Mouse (Mus musculus): ENCODE results near the gene Rsf1. TPM values are rescaled to one million over a fixed set of nuclear protein-coding genes. Genes with fewer than 3 reads are reported as not detected.
A peak's percentile ranks its signal among the peaks of the same experiment; 100 is the strongest.

Rsf1 gene
- polyA plus RNA-seq, 1 experiment from 2014 or later: 8.1 TPM

- H3K36me3 ChIP-seq: peaks cover 1% of the 10 kb centered on the region
- H3K4me3 ChIP-seq: no peak overlapping the region
- H3K4me1 ChIP-seq: no peaks in the 10 kb centered on the region
- H3K9ac ChIP-seq: no peak overlapping the region
- 70% methylated on average over 3 of the region's 3 CpGs for WGBS (ENCODE audit: insufficient replicate concordance)
- H3K4me2 ChIP-seq: no peak overlapping the region
- H3K27ac ChIP-seq: no peak overlapping the region
- H3K9me3 ChIP-seq (replicated peaks): no peaks in the 10 kb centered on the region
- H3K27me3 ChIP-seq (replicated peaks): no peaks in the 10 kb centered on the region
- ATAC-seq: no peak
Measured at GRCm38 (mm10) chr7:97645060-97645459, 65.4 kb downstream of the Rsf1 start.

- peaks cover 6% of the 10 kb centered on the region; the same call in 1 of the 2 replicates for H3K36me3 ChIP-seq
- ATAC-seq: no peak
- 74% methylated on average over 5 of the region's 5 CpGs for WGBS (ENCODE audit: insufficient replicate concordance)
- no peaks in the 10 kb centered on the region for H3K9me3 ChIP-seq (replicated peaks)
- H3K27me3 ChIP-seq (replicated peaks): no peaks in the 10 kb centered on the region
- H3K9ac ChIP-seq: no peak overlapping the region
- no peak overlapping the region for H3K4me3 ChIP-seq
- no peak overlapping the region for H3K4me2 ChIP-seq
- no peak overlapping the region for H3K27ac ChIP-seq
- no peaks in the 10 kb centered on the region for H3K4me1 ChIP-seq
Measured at GRCm38 (mm10) chr7:97647656-97648055, 68.0 kb downstream of the Rsf1 start.

- H3K27me3 ChIP-seq (replicated peaks): no peaks in the 10 kb centered on the region
- 79% methylated on average over 4 of the region's 4 CpGs for WGBS (ENCODE audit: insufficient replicate concordance)
- H3K9ac ChIP-seq: no peak overlapping the region
- ATAC-seq: no peak
- no peaks in the 10 kb centered on the region for H3K9me3 ChIP-seq (replicated peaks)
- no peak overlapping the region for H3K4me2 ChIP-seq
- H3K36me3 ChIP-seq: peaks cover 27% of the 10 kb centered on the region
- no peaks in the 10 kb centered on the region for H3K4me1 ChIP-seq
- no peak overlapping the region for H3K27ac ChIP-seq
- no peak overlapping the region for H3K4me3 ChIP-seq
Measured at GRCm38 (mm10) chr7:97650729-97651128, 71.0 kb downstream of the Rsf1 start.

GRCm38 (mm10) chr7:97656144-97656543 is 76.5 kb downstream of the Rsf1 start:
- Histone ChIP-seq H3K36me3 (peaks cover 38% of the 10 kb centered on the region), H3K4me2 (no peak overlapping the region), H3K9ac (no peak overlapping the region), H3K4me3 (no peak overlapping the region), H3K27ac (no peak overlapping the region), H3K9me3 (replicated peaks) (no peaks in the 10 kb centered on the region), H3K27me3 (replicated peaks) (no peaks in the 10 kb centered on the region), H3K4me1 (peaks cover 5% of the 10 kb centered on the region)
- WGBS (ENCODE audit: insufficient replicate concordance): 76% methylated on average over 6 of the region's 6 CpGs
- no peak for ATAC-seq

- Histone ChIP-seq H3K27me3 (replicated peaks) (no peaks in the 10 kb centered on the region), H3K9me3 (replicated peaks) (no peaks in the 10 kb centered on the region), H3K4me2 (peak overlapping the region; percentile 28), H3K4me1 (peaks cover 17% of the 10 kb centered on the region), H3K27ac (peak overlapping the region; percentile 54; the same call in 1 of the 2 replicates), H3K36me3 (peaks cover 51% of the 10 kb centered on the region), H3K4me3 (no peak overlapping the region), H3K9ac (no peak overlapping the region)
- WGBS (ENCODE audit: insufficient replicate concordance): 68% methylated on average over 4 of the region's 4 CpGs
- ATAC-seq: peak; percentile 65
Measured at GRCm38 (mm10) chr7:97661634-97662033, 81.9 kb downstream of the Rsf1 start.

GRCm38 (mm10) chr7:97679239-97679638 is 99.5 kb downstream of the Rsf1 start:
- no peaks in the 10 kb centered on the region for H3K27me3 ChIP-seq (replicated peaks)
- no peak overlapping the region for H3K4me2 ChIP-seq
- no peaks in the 10 kb centered on the region for H3K4me1 ChIP-seq
- no peak overlapping the region for H3K9ac ChIP-seq
- 28% methylated on average over 1 of the region's 1 CpGs for WGBS (ENCODE audit: insufficient replicate concordance)
- no peak overlapping the region for H3K4me3 ChIP-seq
- no peak for ATAC-seq
- H3K36me3 ChIP-seq: peaks cover 62% of the 10 kb centered on the region
- no peak overlapping the region for H3K27ac ChIP-seq
- H3K9me3 ChIP-seq (replicated peaks): no peaks in the 10 kb centered on the region

- Histone ChIP-seq H3K27ac (no peak overlapping the region), H3K4me1 (no peaks in the 10 kb centered on the region), H3K4me3 (no peak overlapping the region), H3K27me3 (replicated peaks) (no peaks in the 10 kb centered on the region), H3K36me3 (peaks cover 44% of the 10 kb centered on the region), H3K9ac (no peak overlapping the region), H3K4me2 (no peak overlapping the region), H3K9me3 (replicated peaks) (no peaks in the 10 kb centered on the region)
- no peak for ATAC-seq
- 71% methylated on average over 2 of the region's 2 CpGs for WGBS (ENCODE audit: insufficient replicate concordance)
Measured at GRCm38 (mm10) chr7:97687831-97688230, 108.1 kb downstream of the Rsf1 start.

- H3K27ac ChIP-seq: no peak overlapping the region
Measured at GRCm38 (mm10) chr7:97695441-97695840, 115.8 kb downstream of the Rsf1 start.

GRCm38 (mm10) chr7:97696133-97696505 is 116.4 kb downstream of the Rsf1 start:
- H3K27ac ChIP-seq: peak overlapping the region; percentile 73; the same call in 1 of the 2 replicates
- H3K27me3 ChIP-seq (replicated peaks): no peaks in the 10 kb centered on the region
- peaks cover 19% of the 10 kb centered on the region for H3K36me3 ChIP-seq
- peak overlapping the region; percentile 90 for H3K9ac ChIP-seq
- ATAC-seq: peak; percentile 40
- H3K9me3 ChIP-seq (replicated peaks): no peaks in the 10 kb centered on the region
- H3K4me2 ChIP-seq: peak overlapping the region; percentile 77
- H3K4me3 ChIP-seq: peak overlapping the region; percentile 96
- H3K4me1 ChIP-seq: peaks cover 39% of the 10 kb centered on the region
- WGBS (ENCODE audit: insufficient replicate concordance): 32% methylated on average over 19 of the region's 19 CpGs

More at GRCm38 (mm10) chr7:97695441-97695840, 115.8 kb downstream of the Rsf1 start:
- Histone ChIP-seq H3K36me3 (peaks cover 19% of the 10 kb centered on the region), H3K9me3 (replicated peaks) (no peaks in the 10 kb centered on the region), H3K4me1 (peaks cover 39% of the 10 kb centered on the region), H3K27me3 (replicated peaks) (no peaks in the 10 kb centered on the region), H3K4me3 (peak overlapping the region; percentile 96; the same call in 1 of the 2 replicates), H3K9ac (no peak overlapping the region; the same call in 1 of the 2 replicates), H3K4me2 (peak overlapping the region; percentile 77)
- ATAC-seq: no peak
- 87% methylated on average over 1 of the region's 1 CpGs for WGBS (ENCODE audit: insufficient replicate concordance)

- Histone ChIP-seq H3K27ac (peak within 1 kb of the TSS; percentile 73), H3K4me1 (peaks cover 39% of the 10 kb centered on the region), H3K4me3 (peak within 1 kb of the TSS; percentile 96), H3K4me2 (peak within 1 kb of the TSS; percentile 77), H3K9ac (peak within 1 kb of the TSS; percentile 90), H3K9me3 (replicated peaks) (no peaks in the 10 kb centered on the region), H3K36me3 (peaks cover 19% of the 10 kb centered on the region), H3K27me3 (replicated peaks) (no peaks in the 10 kb centered on the region)
- ATAC-seq: peak; percentile 96
- WGBS (ENCODE audit: insufficient replicate concordance): 2% methylated on average over 63 of the region's 63 CpGs
Measured at GRCm38 (mm10) chr7:97696506-97697254, 117.0 kb downstream of the Rsf1 start, which contains the start of gene Clns1a. Gene Clns1a (plus strand): TSS chr7:97696634.

GRCm38 (mm10) chr7:97700173-97700572 is 120.5 kb downstream of the Rsf1 start:
- Histone ChIP-seq H3K27me3 (replicated peaks) (no peaks in the 10 kb centered on the region), H3K4me3 (no peak overlapping the region), H3K36me3 (peaks cover 23% of the 10 kb centered on the region), H3K27ac (no peak overlapping the region), H3K4me1 (peaks cover 38% of the 10 kb centered on the region), H3K9ac (no peak overlapping the region), H3K9me3 (replicated peaks) (no peaks in the 10 kb centered on the region), H3K4me2 (no peak overlapping the region)
- no peak for ATAC-seq
- 84% methylated on average over 4 of the region's 4 CpGs for WGBS (ENCODE audit: insufficient replicate concordance)

GRCm38 (mm10) chr7:97701106-97701505 is 121.4 kb downstream of the Rsf1 start:
- no peaks in the 10 kb centered on the region for H3K27me3 ChIP-seq (replicated peaks)
- ATAC-seq: no peak
- no peak overlapping the region for H3K4me2 ChIP-seq
- no peaks in the 10 kb centered on the region for H3K9me3 ChIP-seq (replicated peaks)
- peaks cover 28% of the 10 kb centered on the region for H3K36me3 ChIP-seq
- H3K9ac ChIP-seq: no peak overlapping the region
- H3K4me3 ChIP-seq: no peak overlapping the region
- peaks cover 29% of the 10 kb centered on the region for H3K4me1 ChIP-seq
- WGBS (ENCODE audit: insufficient replicate concordance): 80% methylated on average over 6 of the region's 6 CpGs
- no peak overlapping the region for H3K27ac ChIP-seq

Data from liver, embryonic 12.5 days (tissue).